In the genomic region with DNA sequence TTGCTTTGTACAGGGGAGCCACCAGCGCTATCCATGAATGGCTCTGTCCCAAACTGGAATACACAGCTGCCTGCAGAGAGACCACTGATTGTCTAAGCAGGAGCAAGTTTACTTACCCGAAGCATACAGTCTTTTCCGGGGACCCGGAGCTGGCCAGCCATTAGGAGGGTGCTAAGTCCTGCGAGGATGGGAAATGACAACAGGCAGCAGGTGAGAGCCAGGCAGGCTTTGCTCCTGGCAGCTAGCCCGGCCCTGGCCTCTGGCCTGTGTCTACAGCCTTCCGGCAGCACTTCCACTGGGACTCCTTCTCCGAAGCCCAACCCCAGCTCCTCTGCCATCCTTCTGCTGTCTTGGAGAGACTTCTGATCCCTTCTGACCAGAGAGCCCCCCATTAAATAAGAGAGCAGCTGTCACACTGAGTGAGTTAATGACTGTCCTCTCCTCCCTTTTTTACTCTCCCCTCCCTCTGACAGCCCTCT, we compare ENCODE assay signal across 10 mouse cellular contexts. TPM values are rescaled to one million over a fixed set of nuclear protein-coding genes. Genes with fewer than 3 reads are reported as not detected.
A peak's percentile ranks its signal among the peaks of the same experiment; 100 is the strongest.
DNase-seq lines count a peak whose midpoint lies in the region; ATAC-seq lines count a peak whose summit lies in the region.
"Had no signal": no experiment of that assay in that cellular context is flagged by ENCODE, and none has a peak within 500 bp of the region (broad histone marks: within the 10 kb centered on the region; RNA-seq: fewer than 3 reads in every experiment).

A gene (minus strand): TSS at position 421 of the 479 bp plus-strand sequence.

- no peak within 1 kb of the TSS for H3K4me2 ChIP-seq in neural tube, embryonic 14.5 days (ENCODE audit: low read depth, low read length)
- H3K4me2 ChIP-seq in neural tube, embryonic 15.5 days: no peak within 1 kb of the TSS
- H3K4me2 ChIP-seq in embryonic facial prominence, embryonic 14.5 days (ENCODE audit: low read depth, low read length): no peak within 1 kb of the TSS
- no peak within 1 kb of the TSS; the same call in 1 of the 2 replicates for H3K4me2 ChIP-seq in hindbrain, embryonic 16.5 days (ENCODE audit: low read length)
- H3K4me2 ChIP-seq in liver, embryonic 12.5 days: no peak within 1 kb of the TSS
- H3K4me2 ChIP-seq in stomach, embryonic 15.5 days: peak within 1 kb of the TSS; percentile 20
- H3K4me2 ChIP-seq: neural tube, embryonic 13.5 days had no signal

- no peaks in the 10 kb centered on the region for H3K36me3 ChIP-seq in neural tube, embryonic 14.5 days (ENCODE audit: control insufficient read depth, insufficient read depth, low read length)
- H3K36me3 ChIP-seq in neural tube, embryonic 15.5 days: no peaks in the 10 kb centered on the region
- H3K36me3 ChIP-seq in embryonic facial prominence, embryonic 14.5 days (ENCODE audit: control insufficient read depth, insufficient read depth, low read length): no peaks in the 10 kb centered on the region
- no peaks in the 10 kb centered on the region for H3K36me3 ChIP-seq in hindbrain, embryonic 16.5 days (ENCODE audit: control insufficient read depth, insufficient read depth, low read length)
- no peaks in the 10 kb centered on the region for H3K36me3 ChIP-seq in liver, embryonic 12.5 days
- no peaks in the 10 kb centered on the region for H3K36me3 ChIP-seq in stomach, embryonic 15.5 days
- H3K36me3 ChIP-seq: neural tube, embryonic 13.5 days had no signal

- H3K4me3 ChIP-seq in neural tube, embryonic 14.5 days (ENCODE audit: low read depth, low read length): no peak within 1 kb of the TSS
- H3K4me3 ChIP-seq in neural tube, embryonic 15.5 days (replicated peaks): no peak within 1 kb of the TSS
- no peak within 1 kb of the TSS for H3K4me3 ChIP-seq in embryonic facial prominence, embryonic 14.5 days (ENCODE audit: low read depth, low read length)
- no peak within 1 kb of the TSS for H3K4me3 ChIP-seq in hindbrain, embryonic 16.5 days (ENCODE audit: low read length)
- no peak within 1 kb of the TSS for H3K4me3 ChIP-seq in liver, embryonic 12.5 days
- no peak within 1 kb of the TSS for H3K4me3 ChIP-seq in stomach, embryonic 15.5 days (replicated peaks)
- H3K4me3 ChIP-seq: neural tube, embryonic 13.5 days had no signal

- ATAC-seq in neural tube, embryonic 14.5 days (ENCODE audit: low read depth): peak; percentile 60; the same call in 1 of the 2 replicates
- ATAC-seq in neural tube, embryonic 15.5 days (ENCODE audit: low FRiP score): no peak
- peak; percentile 77 for ATAC-seq in embryonic facial prominence, embryonic 14.5 days (ENCODE audit: low read depth)
- peak; percentile 75 for ATAC-seq in hindbrain, embryonic 16.5 days
- peak; percentile 46; the same call in 1 of the 2 replicates for ATAC-seq in liver, embryonic 12.5 days
- peak; percentile 59; the same call in 1 of the 2 replicates for ATAC-seq in stomach, embryonic 15.5 days (ENCODE audit: insufficient read depth, low FRiP score, low read depth)
- no peak; the same call in 1 of the 2 replicates for ATAC-seq in granulocyte monocyte progenitor cell, adult 5-6 weeks (replicated peaks; ENCODE audit: poor library complexity, severe bottlenecking)

- no peaks in the 10 kb centered on the region for H3K4me1 ChIP-seq in neural tube, embryonic 14.5 days (ENCODE audit: control insufficient read depth, insufficient read depth, low read length)
- H3K4me1 ChIP-seq in neural tube, embryonic 15.5 days: 0 out of 2 replicates have a peak, but pooled peaks cover 9% of the 10 kb centered on the region
- H3K4me1 ChIP-seq in embryonic facial prominence, embryonic 14.5 days (ENCODE audit: control insufficient read depth, insufficient read depth, low read length): peaks cover 11% of the 10 kb centered on the region; the same call in 1 of the 2 replicates
- H3K4me1 ChIP-seq in hindbrain, embryonic 16.5 days (ENCODE audit: control insufficient read depth, insufficient read depth, low read depth, low read length): no peaks in the 10 kb centered on the region
- no peaks in the 10 kb centered on the region for H3K4me1 ChIP-seq in liver, embryonic 12.5 days
- H3K4me1 ChIP-seq in stomach, embryonic 15.5 days: peaks cover 26% of the 10 kb centered on the region

- H3K9me3 ChIP-seq in neural tube, embryonic 14.5 days (ENCODE audit: control insufficient read depth, low read length): no peaks in the 10 kb centered on the region
- no peaks in the 10 kb centered on the region for H3K9me3 ChIP-seq in neural tube, embryonic 15.5 days (replicated peaks)
- H3K9me3 ChIP-seq in embryonic facial prominence, embryonic 14.5 days (ENCODE audit: control insufficient read depth, low read length): no peaks in the 10 kb centered on the region
- H3K9me3 ChIP-seq in hindbrain, embryonic 16.5 days (ENCODE audit: control insufficient read depth, low read length): no peaks in the 10 kb centered on the region
- no peaks in the 10 kb centered on the region for H3K9me3 ChIP-seq in liver, embryonic 12.5 days (replicated peaks)
- H3K9me3 ChIP-seq in stomach, embryonic 15.5 days: no peaks in the 10 kb centered on the region
- H3K9me3 ChIP-seq: neural tube, embryonic 13.5 days had no signal

- DNase-seq in embryonic facial prominence, embryonic 14.5 days (ENCODE audit: low spot score): peak; percentile 78
- DNase-seq in retina, postnatal 1 day: no peak

- no peak within 1 kb of the TSS for H3K9ac ChIP-seq in neural tube, embryonic 14.5 days (replicated peaks; ENCODE audit: low read depth, low read length)
- H3K9ac ChIP-seq in neural tube, embryonic 15.5 days (replicated peaks): no peak within 1 kb of the TSS
- no peak within 1 kb of the TSS for H3K9ac ChIP-seq in embryonic facial prominence, embryonic 14.5 days (ENCODE audit: low read depth, low read length)
- no peak within 1 kb of the TSS for H3K9ac ChIP-seq in hindbrain, embryonic 16.5 days (ENCODE audit: low read depth, low read length)
- no peak within 1 kb of the TSS for H3K9ac ChIP-seq in liver, embryonic 12.5 days
- no peak within 1 kb of the TSS for H3K9ac ChIP-seq in stomach, embryonic 15.5 days
- H3K9ac ChIP-seq: neural tube, embryonic 13.5 days had no signal

- H3K27me3 ChIP-seq in neural tube, embryonic 14.5 days (ENCODE audit: control insufficient read depth, insufficient read depth, low read length): no peaks in the 10 kb centered on the region
- no peaks in the 10 kb centered on the region for H3K27me3 ChIP-seq in neural tube, embryonic 15.5 days (replicated peaks)
- H3K27me3 ChIP-seq in embryonic facial prominence, embryonic 14.5 days (replicated peaks; ENCODE audit: control insufficient read depth, insufficient read depth, low read length): no peaks in the 10 kb centered on the region
- no peaks in the 10 kb centered on the region for H3K27me3 ChIP-seq in hindbrain, embryonic 16.5 days (replicated peaks; ENCODE audit: control insufficient read depth, insufficient read depth, low read length)
- no peaks in the 10 kb centered on the region for H3K27me3 ChIP-seq in liver, embryonic 12.5 days (replicated peaks)
- H3K27me3 ChIP-seq in stomach, embryonic 15.5 days (replicated peaks): no peaks in the 10 kb centered on the region
- H3K27me3 ChIP-seq: neural tube, embryonic 13.5 days had no signal

- no peak within 1 kb of the TSS for H3K27ac ChIP-seq in neural tube, embryonic 14.5 days (ENCODE audit: low read depth, low read length)
- no peak within 1 kb of the TSS for H3K27ac ChIP-seq in neural tube, embryonic 15.5 days (replicated peaks)
- no peak within 1 kb of the TSS for H3K27ac ChIP-seq in embryonic facial prominence, embryonic 14.5 days (replicated peaks; ENCODE audit: low read depth, low read length)
- no peak within 1 kb of the TSS for H3K27ac ChIP-seq in hindbrain, embryonic 16.5 days (ENCODE audit: low read depth, low read length)
- no peak within 1 kb of the TSS for H3K27ac ChIP-seq in liver, embryonic 12.5 days
- peak within 1 kb of the TSS; percentile 24; the same call in 1 of the 2 replicates for H3K27ac ChIP-seq in stomach, embryonic 15.5 days
- H3K27ac ChIP-seq: neural tube, embryonic 13.5 days had no signal

- 57% methylated on average over 8 of the region's 8 CpGs for WGBS in neural tube, embryonic 14.5 days
- WGBS in neural tube, embryonic 15.5 days: 48% methylated on average over 8 of the region's 8 CpGs
- WGBS in embryonic facial prominence, embryonic 14.5 days: 32% methylated on average over 8 of the region's 8 CpGs
- 42% methylated on average over 8 of the region's 8 CpGs for WGBS in hindbrain, embryonic 16.5 days
- 57% methylated on average over 8 of the region's 8 CpGs for WGBS in liver, embryonic 12.5 days (ENCODE audit: insufficient replicate concordance)
- 19% methylated on average over 8 of the region's 8 CpGs for WGBS in stomach, embryonic 15.5 days

RNA-seq across cellular contexts. Expression of the gene that starts here (rescaled TPM):
- polyA plus RNA-seq in neural tube, embryonic 14.5 days (2014; fragmentation: Nextera tagmentation; extraction: Ambion mirVana): not detected in 2 replicates
- polyA plus RNA-seq in neural tube, embryonic 15.5 days (2015; fragmentation: Nextera tagmentation; extraction: Ambion mirVana): not detected in 2 replicates
- 0.21 TPM in 1 of 2 replicates, not detected in the other for polyA plus RNA-seq in embryonic facial prominence, embryonic 14.5 days (2014; fragmentation: Nextera tagmentation; extraction: Ambion mirVana)
- polyA plus RNA-seq in hindbrain, embryonic 16.5 days (2015; fragmentation: Nextera tagmentation; extraction: Ambion mirVana): not detected in 2 replicates
- not detected in 2 replicates for polyA plus RNA-seq in liver, embryonic 12.5 days (2016; fragmentation: Nextera tagmentation; extraction: Ambion mirVana)
- polyA plus RNA-seq in stomach, embryonic 15.5 days (2015; fragmentation: Nextera tagmentation; extraction: Ambion mirVana): 0.05 and 0.10 TPM in 2 replicates
- total RNA-seq in granulocyte monocyte progenitor cell, adult 5-6 weeks (2014; fragmentation: Nextera tagmentation): 0.26 and 1.2 TPM in 2 replicates
- total RNA-seq in granulocyte monocyte progenitor cell, adult 5-6 weeks (2017): 0.88 TPM in 1 of 2 replicates, not detected in the other
- total RNA-seq: MEL had no signal
- polyA plus RNA-seq: neural tube, embryonic 13.5 days had no signal

Comparison
In these comparisons a context has a peak if more than half of its experiments do, and no peak if none do; other contexts are left out.
1. Peak in ATAC-seq in neural tube, embryonic 14.5 days; RNA of the gene not detected or under 1 TPM.
2. Peak in DNase-seq and ATAC-seq in embryonic facial prominence, embryonic 14.5 days; RNA of the gene not detected or under 1 TPM.
3. Peak in ATAC-seq in hindbrain, embryonic 16.5 days; RNA of the gene not detected or under 1 TPM.
4. Peak in ATAC-seq in liver, embryonic 12.5 days; RNA of the gene not detected or under 1 TPM.
5. Peak in ATAC-seq, H3K27ac ChIP-seq and H3K4me2 ChIP-seq in stomach, embryonic 15.5 days; RNA of the gene not detected or under 1 TPM.